Mouse (Mus musculus) brain, adult 2 months (tissue): Measurements from ENCODE around the gene Olfr393.

Experiments used
- DNase-seq: peaks from one replicate; pipeline ENCODE4 v3.0.0; 2011; ENCODE audit warnings: low read depth, low spot score

Gene Olfr393

GRCm38 (mm10) chr11:73851354-73851753, at the start of gene Olfr393:
TSS of gene Olfr393 (minus strand) at chr11:73851454.
- no peak for DNase-seq

GRCm38 (mm10) chr11:73890671-73891070, 39.4 kb upstream of the Olfr393 start, which contains the start of gene Olfr394:
TSS of gene Olfr394 (minus strand) at chr11:73890771.
- DNase-seq, result no peak

- DNase-seq, result no peak
Measured at GRCm38 (mm10) chr11:73816949-73817348, 34.3 kb downstream of the Olfr393 start, which contains the start of gene Olfr392. TSS of gene Olfr392 (minus strand) at chr11:73817049.

GRCm38 (mm10) chr11:73802952-73803351, 48.3 kb downstream of the Olfr393 start, which contains the start of gene Olfr391-ps:
TSS of gene Olfr391-ps (minus strand) at chr11:73803052.
- DNase-seq, result no peak
